Mouse (Mus musculus): ENCODE results near the gene Vmn2r22. TPM values are rescaled to one million over a fixed set of nuclear protein-coding genes. Genes with fewer than 3 reads are reported as not detected.

Vmn2r22 gene
- not detected for polyA plus RNA-seq (2014; fragmentation: Illumina TruSeq; extraction: RNeasy Lipid Tissue Mini Kit (QIAGEN cat#74804))

DNA sequence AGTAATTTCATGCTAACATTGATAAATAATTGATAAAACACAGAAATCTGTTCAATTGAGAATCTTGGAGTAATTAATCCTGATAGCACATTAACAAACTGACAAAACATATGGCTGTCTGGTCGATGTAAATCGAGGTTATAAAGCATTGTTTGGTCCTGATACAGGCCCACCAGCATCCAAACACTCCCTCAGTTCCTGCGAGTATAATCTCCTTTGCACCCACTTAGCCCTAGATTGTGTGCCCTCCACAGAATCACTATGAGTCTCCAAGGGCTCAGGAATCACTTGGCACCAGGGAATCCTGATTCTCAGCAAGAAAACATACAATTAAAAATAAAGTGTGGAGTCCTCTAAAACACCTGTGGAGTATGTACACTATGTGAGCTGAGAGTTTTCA is at the start of gene Vmn2r22:
Gene Vmn2r22, minus strand, starts transcription at position 101 of the 400 bp plus-strand sequence.

Other genes with a start within 250 kb of the Vmn2r22 start
- gene Vmn2r20, start 232.6 kb downstream of the Vmn2r22 start, polyA plus RNA-seq (2014; fragmentation: Illumina TruSeq; extraction: RNeasy Lipid Tissue Mini Kit (QIAGEN cat#74804)), result not detected
- gene Vmn2r21, start 117.3 kb downstream of the Vmn2r22 start, polyA plus RNA-seq (2014; fragmentation: Illumina TruSeq; extraction: RNeasy Lipid Tissue Mini Kit (QIAGEN cat#74804)), result not detected
- gene Vmn2r23, start 51.9 kb upstream of the Vmn2r22 start, polyA plus RNA-seq (2014; fragmentation: Illumina TruSeq; extraction: RNeasy Lipid Tissue Mini Kit (QIAGEN cat#74804)), result not detected
- gene Vmn2r24, start 128.2 kb upstream of the Vmn2r22 start, polyA plus RNA-seq (2014; fragmentation: Illumina TruSeq; extraction: RNeasy Lipid Tissue Mini Kit (QIAGEN cat#74804)), result not detected
- 1.00 TPM for gene Vmn2r25, start 202.7 kb upstream of the Vmn2r22 start, polyA plus RNA-seq (2014; fragmentation: Illumina TruSeq; extraction: RNeasy Lipid Tissue Mini Kit (QIAGEN cat#74804))